Mouse (Mus musculus): ENCODE data around the gene Tent4a. TPM values are rescaled to one million over a fixed set of nuclear protein-coding genes. Genes with fewer than 3 reads are reported as not detected.

The Tent4a gene
- total RNA-seq, 2 experiments from 2014 or later = 40.2 to 43.4 TPM

Other genes starting within 250 kb of the Tent4a start
- 10 to 100 TPM; 75.5 to 77.9 TPM for gene Nsun2, start 871 bp downstream of the Tent4a start, total RNA-seq (2021)
- 10 to 100 TPM in 1 of 2 experiments, 1 to 10 TPM in 1; 8.8 to 12.5 TPM for gene Srd5a1, start 76.8 kb upstream of the Tent4a start, total RNA-seq (2021)
- gene Ube2ql1, start 205.3 kb upstream of the Tent4a start, total RNA-seq (2021) = 100 to 1,000 TPM; 209 to 239 TPM